Mouse (Mus musculus): ENCODE data around the gene B4galt1. TPM values are rescaled to one million over a fixed set of nuclear protein-coding genes. Genes with fewer than 3 reads are reported as not detected.

The B4galt1 gene
- polyA plus RNA-seq, 1 experiment from 2014 or later: 9.1 TPM

- ATAC-seq (ENCODE audit: low FRiP score) (no peak), DNase-seq (ENCODE audit: low spot score) (no peak)
- no peaks in the 10 kb centered on the region for H3K9me3 ChIP-seq (ENCODE audit: control insufficient read depth, low read length)
- no peak overlapping the region for H3K27ac ChIP-seq
- H3K4me3 ChIP-seq (replicated peaks; ENCODE audit: low read length): no peak overlapping the region
- 60% methylated on average over 5 of the region's 5 CpGs for WGBS
- H3K27me3 ChIP-seq (ENCODE audit: control insufficient read depth, insufficient read depth, low read length): 0 out of 2 replicates have a peak, but pooled peaks cover 5% of the 10 kb centered on the region
- no peak overlapping the region for H3K9ac ChIP-seq
- H3K4me2 ChIP-seq (replicated peaks): no peak overlapping the region
- H3K36me3 ChIP-seq (replicated peaks; ENCODE audit: control insufficient read depth, insufficient read depth): peaks cover 1% of the 10 kb centered on the region
- no peaks in the 10 kb centered on the region for H3K4me1 ChIP-seq (replicated peaks; ENCODE audit: control insufficient read depth, insufficient read depth, low read length)
Observed at GRCm38 (mm10) chr4:40759876-40760275, 93.9 kb downstream of the B4galt1 start.

- DNase-seq (ENCODE audit: low spot score) (peak; percentile 99), ATAC-seq (ENCODE audit: low FRiP score) (peak; percentile 99)
- peak within 1 kb of the TSS; percentile 72 for H3K27ac ChIP-seq
- H3K27me3 ChIP-seq (ENCODE audit: control insufficient read depth, insufficient read depth, low read length): 0 out of 2 replicates have a peak, but pooled peaks cover 5% of the 10 kb centered on the region
- H3K36me3 ChIP-seq (replicated peaks; ENCODE audit: control insufficient read depth, insufficient read depth): peaks cover 21% of the 10 kb centered on the region
- no peaks in the 10 kb centered on the region for H3K4me1 ChIP-seq (replicated peaks; ENCODE audit: control insufficient read depth, insufficient read depth, low read length)
- peak within 1 kb of the TSS; percentile 97 for H3K4me3 ChIP-seq (replicated peaks; ENCODE audit: low read length)
- peak within 1 kb of the TSS; percentile 86 for H3K9ac ChIP-seq
- peak within 1 kb of the TSS; percentile 90 for H3K4me2 ChIP-seq (replicated peaks)
- H3K9me3 ChIP-seq (ENCODE audit: control insufficient read depth, low read length): no peaks in the 10 kb centered on the region
- WGBS: under 1% methylated on average over 40 of the region's 40 CpGs
Observed at GRCm38 (mm10) chr4:40757780-40758420, 95.9 kb downstream of the B4galt1 start, which contains the start of gene Smu1. TSS of gene Smu1 (minus strand) at chr4:40757923.

GRCm38 (mm10) chr4:40757157-40757779, 96.5 kb downstream of the B4galt1 start:
- peak overlapping the region; percentile 72 for H3K27ac ChIP-seq
- DNase-seq (ENCODE audit: low spot score) (no peak), ATAC-seq (ENCODE audit: low FRiP score) (peak; percentile 87)
- H3K9ac ChIP-seq: peak overlapping the region; percentile 86
- H3K4me2 ChIP-seq (replicated peaks): peak overlapping the region; percentile 90
- 0 out of 2 replicates have a peak, but pooled peaks cover 5% of the 10 kb centered on the region for H3K27me3 ChIP-seq (ENCODE audit: control insufficient read depth, insufficient read depth, low read length)
- H3K4me3 ChIP-seq (replicated peaks; ENCODE audit: low read length): peak overlapping the region; percentile 97
- no peaks in the 10 kb centered on the region for H3K9me3 ChIP-seq (ENCODE audit: control insufficient read depth, low read length)
- peaks cover 27% of the 10 kb centered on the region for H3K36me3 ChIP-seq (replicated peaks; ENCODE audit: control insufficient read depth, insufficient read depth)
- no peaks in the 10 kb centered on the region for H3K4me1 ChIP-seq (replicated peaks; ENCODE audit: control insufficient read depth, insufficient read depth, low read length)
- under 1% methylated on average over 39 of the region's 39 CpGs for WGBS

Small RNA genes within 50 kb of the gene (microRNA-seq; reads per million reads assigned to microRNA genes)
- gene Gm24112: not detected
- gene Gm25931: not detected
- gene Mir5123: not detected

Other genes starting within 250 kb of the B4galt1 start
- gene Aptx, start 150.8 kb downstream of the B4galt1 start, polyA plus RNA-seq (2014; fragmentation: Nextera tagmentation; extraction: Ambion mirVana): 40.3 and 42.1 TPM in 2 replicates
- 635 and 648 TPM in 2 replicates for gene Dnaja1, start 131.9 kb downstream of the B4galt1 start, polyA plus RNA-seq (2014; fragmentation: Nextera tagmentation; extraction: Ambion mirVana)
- 120 and 122 TPM in 2 replicates for gene Smu1, start 96.1 kb downstream of the B4galt1 start, polyA plus RNA-seq (2014; fragmentation: Nextera tagmentation; extraction: Ambion mirVana)
- not detected in 2 replicates for gene Spink4, start 66.0 kb upstream of the B4galt1 start, polyA plus RNA-seq (2014; fragmentation: Nextera tagmentation; extraction: Ambion mirVana)
- gene Bag1, start 94.3 kb upstream of the B4galt1 start, polyA plus RNA-seq (2014; fragmentation: Nextera tagmentation; extraction: Ambion mirVana): 207 and 215 TPM in 2 replicates
- gene Chmp5, start 94.4 kb upstream of the B4galt1 start, polyA plus RNA-seq (2014; fragmentation: Nextera tagmentation; extraction: Ambion mirVana): 147 and 156 TPM in 2 replicates
- 99.1 and 99.7 TPM in 2 replicates for gene Nfx1, start 116.9 kb upstream of the B4galt1 start, polyA plus RNA-seq (2014; fragmentation: Nextera tagmentation; extraction: Ambion mirVana)
- not detected in 2 replicates for gene Aqp7, start 194.1 kb upstream of the B4galt1 start, polyA plus RNA-seq (2014; fragmentation: Nextera tagmentation; extraction: Ambion mirVana)
- gene Aqp3, start 244.2 kb upstream of the B4galt1 start, polyA plus RNA-seq (2014; fragmentation: Nextera tagmentation; extraction: Ambion mirVana): 0.17 TPM in 1 of 2 replicates, not detected in the other

Measured in hindbrain, embryonic 14.5 days (tissue).